In the genomic region with DNA sequence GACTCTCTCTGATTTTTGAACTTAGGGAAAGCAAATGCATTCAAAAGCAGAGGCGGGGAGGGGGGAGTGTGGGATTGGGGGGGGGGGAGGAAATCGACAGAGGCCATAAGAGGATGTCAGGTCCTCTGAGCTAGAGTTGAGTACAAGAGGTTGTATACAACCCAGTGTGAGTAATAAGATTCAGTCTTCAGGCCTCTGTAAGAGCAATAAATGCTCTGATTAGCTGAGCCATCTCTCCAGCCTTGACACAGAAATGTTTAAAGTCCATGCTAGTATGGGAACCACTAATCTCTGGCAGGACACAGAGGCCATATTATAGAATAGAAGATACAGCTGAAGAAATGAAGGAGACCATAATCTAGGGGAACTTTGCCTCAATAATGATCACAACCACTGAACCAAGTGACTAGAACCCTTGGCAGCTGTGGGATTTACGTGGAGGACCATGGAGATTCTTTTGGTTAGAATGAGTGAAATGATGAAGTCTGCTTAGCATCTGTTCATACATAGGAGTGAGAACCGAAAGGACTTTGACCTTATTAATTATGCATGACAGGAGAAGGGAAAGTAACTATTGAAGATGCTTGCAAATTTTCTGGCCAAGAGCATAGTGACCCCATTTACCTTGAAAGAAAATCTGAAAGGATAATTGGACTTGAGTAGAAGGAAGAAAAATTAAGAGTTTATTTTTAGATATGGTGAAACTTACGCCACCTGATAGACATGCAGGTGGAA, we compare ENCODE assay signal across 1 mouse cellular context.
TF ChIP-seq lines count a peak whose summit lies in the region.

No protein-coding gene starts in this region.

TF ChIP-seq in CH12.LX, 34 proteins besides CTCF, POLR2A, EP300 and RAD21 (continued from another document):
- peak; percentile 71 for TF ChIP-seq RCOR1 (conservative IDR thresholded peaks at IDR 0.05; ENCODE audit: low read depth, low read length)
- TF ChIP-seq E2F4 (IDR thresholded peaks at IDR 0.05; ENCODE audit: insufficient replicate concordance, low read depth, low read length): no peak
- peak; percentile 57; the same call in 1 of the 2 replicates for TF ChIP-seq SIN3A (IDR thresholded peaks at IDR 0.05; ENCODE audit: low read length)
- TF ChIP-seq PAX5 (IDR thresholded peaks at IDR 0.05; ENCODE audit: low read length): no peak
- TF ChIP-seq MYC (IDR thresholded peaks at IDR 0.05; ENCODE audit: low read depth, low read length): no peak; the same call in 1 of the 2 replicates
- peak; percentile 62; the same call in 1 of the 2 replicates for TF ChIP-seq CHD2 (IDR thresholded peaks at IDR 0.05; ENCODE audit: low read length)
- no peak for TF ChIP-seq KAT2A (IDR thresholded peaks at IDR 0.05; ENCODE audit: insufficient replicate concordance, low read length)
- TF ChIP-seq POLR2AphosphoS2 (IDR thresholded peaks at IDR 0.05; ENCODE audit: low read depth, low read length): no peak
